Mouse (Mus musculus) liver, adult 2 months (tissue): ENCODE data around the gene Rdh9. TPM values are rescaled to one million over a fixed set of nuclear protein-coding genes. Genes with fewer than 3 reads are reported as not detected.
"Not testable (repeated sequence)": the region's sequence is repeated elsewhere in the genome, so short reads cannot be mapped to it uniquely, and the experiment has no call there.

Source experiments
- DNase-seq: peaks from one replicate; pipeline ENCODE4 v3.0.0-alpha.2; 2011; ENCODE audit warnings: low read depth, low spot score; ENCODE audit errors: extremely low read depth
- H3K27ac ChIP-seq: fragments of 200-500 bp; replicated peaks from 2 replicates; pipeline ENCODE4 v1.5.1; 2012; ENCODE audit warnings: low read depth, mild to moderate bottlenecking, control low read depth, inconsistent platforms, low read length; ENCODE audit not compliant: insufficient read depth
- H3K27me3 ChIP-seq: fragments of 200-500 bp; 2 replicates; pipeline ENCODE4 v1.6.1; 2012; ENCODE audit warnings: mild to moderate bottlenecking, moderate library complexity, low read length, inconsistent platforms; ENCODE audit not compliant: control insufficient read depth, insufficient read depth
- H3K36me3 ChIP-seq: fragments of 200-500 bp; 2 replicates; pipeline ENCODE4 v1.6.1; 2012; ENCODE audit warnings: low read length, inconsistent platforms; ENCODE audit not compliant: control insufficient read depth, insufficient read depth
- H3K4me1 ChIP-seq: fragments of 200-500 bp; 2 replicates; pipeline ENCODE4 v1.6.1; 2011; ENCODE audit warnings: low read length; ENCODE audit not compliant: control insufficient read depth, insufficient read depth
- H3K4me3 ChIP-seq: fragments of 200-500 bp; 2 replicates; pipeline ENCODE4 v1.5.1; 2011; ENCODE audit warnings: low read depth, mild to moderate bottlenecking, control low read depth, low read length, moderate library complexity; ENCODE audit not compliant: insufficient read depth
- H3K79me2 ChIP-seq: fragments of 200-500 bp; 2 replicates; pipeline ENCODE4 v1.6.1; 2012; ENCODE audit warnings: inconsistent platforms, mild to moderate bottlenecking, low read length, moderate library complexity; ENCODE audit not compliant: control insufficient read depth, insufficient read depth
- H3K9ac ChIP-seq: fragments of 200-500 bp; 2 replicates; pipeline ENCODE4 v1.6.1; 2012; ENCODE audit warnings: low read depth, mild to moderate bottlenecking, control low read depth, inconsistent platforms, low read length
- CTCF ChIP-seq: fragments of 200-500 bp; IDR thresholded peaks from 2 replicates; pipeline ENCODE4 v1.5.1; 2011; ENCODE audit warnings: low read depth, low read length, control low read depth
- POLR2A ChIP-seq: fragments of 200-500 bp; IDR thresholded peaks from 2 replicates; pipeline ENCODE4 v1.6.1; 2011; ENCODE audit warnings: low read length, control low read depth; ENCODE audit not compliant: insufficient read depth; ENCODE audit errors: extremely low read depth
- WGBS: fragments of 180-500 bp; shearing (Covaris S2); methylation state at CpG from one replicate; pipeline ENCODE4 v1.1.7; 2018; 5-methylcytosine and 5-hydroxymethylcytosine counted together
- polyA plus RNA-seq: library from polyadenylated mRNA; depleted of rRNA; stranded (reverse); fragments of >200 nt; gene quantifications from 2 replicates; pipeline ENCODE4 v1.2.3, GENCODE M21; 2012
- total RNA-seq: library from RNA; depleted of rRNA; stranded (reverse); fragments of >200 nt; gene quantifications from 2 replicates; pipeline ENCODE4 v1.2.3, GENCODE M21; 2014

The Rdh9 gene
- total and polyA plus RNA-seq, 2 experiments = 54.4 to 121 TPM

DNA sequence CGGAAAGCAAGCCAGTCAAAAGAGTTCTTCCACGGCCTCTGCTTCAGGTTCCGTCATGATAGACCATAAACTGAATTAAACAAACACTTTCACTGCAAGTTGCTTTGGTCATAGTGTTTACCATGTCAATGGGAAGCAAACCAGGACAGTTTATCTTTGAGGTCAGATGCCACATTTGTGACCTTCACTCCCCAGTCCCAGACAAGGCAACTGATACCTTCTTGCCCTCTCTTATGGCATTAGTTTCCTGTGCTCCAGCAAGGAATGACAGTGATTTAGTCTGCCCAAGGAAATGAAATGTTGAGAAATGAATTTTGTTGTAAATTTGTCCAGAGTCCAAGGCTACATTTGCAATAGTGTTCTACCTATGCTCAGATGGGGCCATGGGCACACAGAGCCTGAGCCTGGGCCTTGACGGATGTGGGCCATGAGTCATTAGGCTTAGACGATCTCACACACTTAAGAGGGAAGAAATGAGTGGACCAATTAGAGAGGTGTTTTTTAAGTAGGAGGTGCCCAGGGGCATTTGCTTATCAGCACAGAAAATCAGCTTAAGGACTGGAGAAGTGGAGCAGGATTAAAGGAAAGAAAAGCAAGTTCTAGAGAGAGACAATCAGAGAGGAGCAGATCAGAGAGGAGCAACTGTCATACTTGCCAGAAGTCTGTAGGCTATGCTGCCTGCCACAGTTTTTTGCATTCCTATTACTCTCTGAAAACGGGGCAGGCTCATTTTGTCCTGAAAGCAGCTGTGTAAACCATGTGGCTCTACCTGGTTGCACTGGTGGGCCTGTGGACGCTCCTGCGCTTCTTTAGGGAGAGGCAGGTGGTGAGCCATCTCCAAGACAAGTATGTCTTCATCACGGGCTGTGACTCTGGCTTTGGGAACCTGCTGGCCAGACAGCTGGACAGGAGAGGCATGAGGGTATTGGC, 16.7 kb upstream of the Rdh9 start, which contains the start of the genes Rdh1 and Rdh16f1:
Gene Rdh1, plus strand, starts transcription at position 541 of the 930 bp plus-strand sequence.
Gene Rdh16f1, plus strand, starts transcription at position 607 of the 930 bp plus-strand sequence.
- TF ChIP-seq POLR2A (no peak), CTCF (no peak)
- Histone ChIP-seq H3K36me3 (no peaks in the 10 kb centered on the region), H3K9ac (no peak within 1 kb of the TSS), H3K4me3 (no peak within 1 kb of the TSS), H3K27ac (peak within 1 kb of the TSS; percentile 42), H3K79me2 (no peaks in the 10 kb centered on the region), H3K27me3 (no peaks in the 10 kb centered on the region), H3K4me1 (peaks cover 28% of the 10 kb centered on the region)
- peak; percentile 96 for DNase-seq
- WGBS = 41% methylated on average over 9 of the region's 9 CpGs

DNA sequence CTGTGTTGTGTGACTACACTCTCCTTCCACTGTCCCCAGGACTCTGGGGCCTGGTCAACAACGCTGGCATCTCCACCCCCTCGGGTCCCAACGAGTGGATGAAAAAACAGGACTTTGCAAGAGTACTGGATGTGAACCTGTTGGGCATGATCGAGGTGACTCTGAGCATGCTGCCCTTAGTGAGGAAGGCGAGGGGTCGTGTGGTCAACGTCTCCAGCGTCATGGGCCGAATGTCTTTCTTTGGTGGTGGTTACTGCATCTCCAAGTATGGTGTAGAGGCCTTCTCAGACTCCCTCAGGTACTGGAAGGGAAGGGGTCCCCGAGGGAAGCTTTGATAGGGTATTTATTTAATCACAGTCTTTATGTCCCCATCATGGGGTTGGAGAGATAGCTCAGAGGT, 13.3 kb upstream of the Rdh9 start:
- not testable (repeated sequence) for H3K4me3 ChIP-seq, DNase-seq

DNA sequence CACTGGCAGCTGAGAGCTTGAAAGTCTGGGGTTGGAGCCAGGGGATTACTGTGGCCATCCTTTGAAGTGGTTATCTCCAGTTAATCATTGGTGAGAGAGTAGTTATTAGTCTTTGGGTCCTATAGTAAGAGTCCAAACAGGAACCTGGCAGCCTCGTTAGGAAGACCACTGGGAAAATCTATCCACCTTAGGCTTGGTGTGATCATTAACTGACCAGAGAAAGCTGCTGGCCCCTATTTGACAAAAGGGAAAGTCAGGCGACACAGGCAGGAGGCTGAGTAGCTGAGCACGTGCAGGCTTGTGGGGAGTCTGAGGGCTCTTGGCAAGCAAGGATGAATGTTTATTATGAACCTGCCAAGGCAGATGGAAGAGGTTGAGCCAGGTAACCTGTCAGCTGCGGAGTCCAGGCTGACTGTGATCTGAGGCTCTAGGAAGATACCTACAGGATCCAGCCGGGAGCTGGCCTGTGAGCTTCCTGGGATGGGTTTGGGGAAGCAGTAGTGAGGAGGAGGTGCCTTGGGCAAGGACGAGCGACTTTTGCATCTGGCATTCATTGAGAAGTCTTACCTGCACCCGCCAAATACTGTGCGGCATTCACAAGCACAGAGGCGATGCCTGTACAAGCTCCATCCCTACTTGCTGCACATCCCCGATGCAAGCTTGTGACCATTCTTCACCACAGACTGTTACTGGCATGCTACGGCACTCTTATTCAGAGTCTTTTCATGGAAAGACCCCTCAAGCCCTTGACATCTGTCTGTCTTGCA, 12.1 kb upstream of the Rdh9 start:
- TF ChIP-seq CTCF (no peak), POLR2A (no peak)
- Histone ChIP-seq H3K4me1 (peaks cover 13% of the 10 kb centered on the region), H3K79me2 (no peaks in the 10 kb centered on the region), H3K27ac (peak overlapping the region; percentile 49), H3K9ac (peak overlapping the region; percentile 4; the same call in 1 of the 2 replicates), H3K36me3 (no peaks in the 10 kb centered on the region), H3K27me3 (no peaks in the 10 kb centered on the region), H3K4me3 (no peak overlapping the region)
- DNase-seq = peak; percentile 99
- 25% methylated on average over 12 of the region's 12 CpGs for WGBS

More for the DNA sequence above, 13.3 kb upstream of the Rdh9 start:
- H3K79me2 ChIP-seq, H3K27me3 ChIP-seq, H3K27ac ChIP-seq, H3K36me3 ChIP-seq, H3K9ac ChIP-seq: not testable (repeated sequence)
- 92% methylated on average over 10 of the region's 10 CpGs for WGBS
- peaks cover 20% of the 10 kb centered on the region for H3K4me1 ChIP-seq

DNA sequence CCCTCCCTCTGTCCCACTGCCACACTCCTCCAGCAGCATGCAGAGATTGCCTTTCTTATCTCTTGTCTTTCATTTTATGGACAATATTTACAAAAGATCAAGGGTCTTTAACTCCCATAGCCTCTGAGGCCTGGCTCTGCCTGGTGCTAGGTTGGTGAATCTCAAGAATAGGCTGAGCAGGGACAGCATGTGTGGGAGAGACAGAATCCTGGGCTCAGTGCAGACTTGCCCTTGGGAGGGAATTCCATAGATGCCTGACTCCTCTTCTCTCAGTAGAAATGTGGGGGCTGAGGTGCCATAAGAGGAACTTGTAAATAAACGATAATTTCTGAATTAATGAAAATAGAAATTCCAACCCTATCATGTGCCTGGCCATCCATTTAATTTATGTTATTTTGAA, 9.6 kb upstream of the Rdh9 start:
- Histone ChIP-seq H3K79me2 (no peaks in the 10 kb centered on the region), H3K4me3 (no peak overlapping the region), H3K27me3 (no peaks in the 10 kb centered on the region), H3K36me3 (no peaks in the 10 kb centered on the region), H3K9ac (no peak overlapping the region), H3K27ac (no peak overlapping the region), H3K4me1 (peaks cover 7% of the 10 kb centered on the region)
- no peak for DNase-seq
- TF ChIP-seq CTCF = no peak
- no peak for TF ChIP-seq POLR2A
- WGBS = 88% methylated on average over 1 of the region's 1 CpGs

DNA sequence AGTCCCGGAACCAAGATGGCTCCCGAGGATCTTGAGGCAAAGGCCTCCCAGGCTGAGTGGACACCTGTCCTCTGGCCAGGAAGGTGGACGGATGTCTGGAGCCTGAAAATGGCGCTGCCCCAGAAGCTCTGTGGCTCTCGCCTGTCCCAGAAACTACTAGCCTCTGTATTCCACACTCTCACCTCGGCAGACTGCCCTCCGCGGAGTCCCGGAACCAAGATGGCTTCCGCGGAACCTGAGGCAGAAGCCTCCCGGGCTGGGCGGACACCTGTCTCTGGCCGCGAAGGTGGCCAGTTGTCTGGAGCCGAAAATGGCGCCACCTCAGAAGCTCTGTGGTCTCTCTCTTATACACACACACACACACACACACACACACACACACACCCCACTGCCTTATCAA, 6.1 kb downstream of the Rdh9 start:
- not testable (repeated sequence) for H3K27me3 ChIP-seq, H3K4me1 ChIP-seq, DNase-seq, H3K79me2 ChIP-seq, H3K4me3 ChIP-seq, H3K36me3 ChIP-seq, H3K27ac ChIP-seq, H3K9ac ChIP-seq
- WGBS = 98% methylated on average over 17 of the region's 17 CpGs

DNA sequence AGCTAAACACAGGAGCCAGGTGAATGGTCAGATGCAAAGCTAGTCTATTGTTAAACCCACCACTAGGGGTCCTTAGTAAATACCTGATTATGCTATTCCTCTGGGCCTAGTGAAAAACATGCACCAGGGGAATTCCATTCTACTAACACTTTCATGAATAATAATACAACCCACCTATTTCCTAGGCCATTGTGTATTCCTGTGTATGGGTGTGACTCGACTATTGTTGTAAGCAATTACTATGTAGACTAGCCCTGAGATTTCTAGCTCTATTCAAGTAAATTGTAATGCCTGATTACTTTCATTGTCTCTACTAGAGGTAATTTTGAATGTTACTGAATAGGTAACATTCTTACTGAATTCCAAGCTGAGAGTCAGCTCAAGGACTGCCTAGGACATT, 9.2 kb downstream of the Rdh9 start:
- DNase-seq, H3K79me2 ChIP-seq, H3K27me3 ChIP-seq, H3K36me3 ChIP-seq, H3K9ac ChIP-seq, H3K27ac ChIP-seq, H3K4me1 ChIP-seq, H3K4me3 ChIP-seq: not testable (repeated sequence)
- WGBS = 98% methylated on average over 1 of the region's 1 CpGs
